Mouse (Mus musculus) gastrocnemius, postnatal 14 days (tissue): ENCODE results near the gene Spred1. TPM values are rescaled to one million over a fixed set of nuclear protein-coding genes. Genes with fewer than 3 reads are reported as not detected.

Experiments
- DNase-seq: peaks from one replicate; pipeline ENCODE4 v3.0.0; 2021; ENCODE audit warnings: mixed read lengths
- intact Hi-C: fragments of 180-260 bp; cut with DNase I; formaldehyde crosslinking; loops from one replicate; pipeline ENCODE4 v1.15.1; 2025; ENCODE audit warnings: low total_unique reads
- microRNA-seq, 2 experiments: library from miRNA; unstranded; fragments of <30 nt; microRNA quantifications; one replicate each; pipeline ENCODE4 v1.2.0; 2021
- total RNA-seq, 2 experiments: library from RNA; stranded (reverse); gene quantifications; 2 replicates each; pipeline ENCODE4 v1.2.3; 2021

The Spred1 gene
- total RNA-seq, 2 experiments from 2014 or later: 12.5 to 16.1 TPM

DNA sequence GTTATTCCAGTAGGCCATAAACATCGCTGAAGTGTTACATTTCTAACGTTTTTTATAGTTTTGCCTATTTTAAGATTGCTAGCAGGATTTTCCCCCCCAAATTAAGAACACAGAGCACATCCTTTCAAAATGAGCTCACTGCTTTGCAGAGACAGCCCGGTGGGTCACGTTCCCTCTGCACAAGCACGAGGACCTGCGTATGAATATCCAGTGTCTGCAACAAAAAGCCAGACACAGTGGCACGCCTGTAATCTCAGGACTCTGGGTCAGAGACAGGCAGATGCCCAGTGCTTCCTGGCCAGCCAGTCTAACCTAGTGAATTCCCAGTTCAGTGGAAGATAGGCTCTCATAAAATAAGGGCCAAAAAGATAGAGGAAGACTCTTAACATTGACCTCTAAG is 109.1 kb downstream of the Spred1 start:
- DNase-seq: no peak
- intact Hi-C loops: loop anchor here (5.0 kb wide), 2 partner anchors 48 to 333 kb away; no protein-coding TSS in a partner anchor

DNA sequence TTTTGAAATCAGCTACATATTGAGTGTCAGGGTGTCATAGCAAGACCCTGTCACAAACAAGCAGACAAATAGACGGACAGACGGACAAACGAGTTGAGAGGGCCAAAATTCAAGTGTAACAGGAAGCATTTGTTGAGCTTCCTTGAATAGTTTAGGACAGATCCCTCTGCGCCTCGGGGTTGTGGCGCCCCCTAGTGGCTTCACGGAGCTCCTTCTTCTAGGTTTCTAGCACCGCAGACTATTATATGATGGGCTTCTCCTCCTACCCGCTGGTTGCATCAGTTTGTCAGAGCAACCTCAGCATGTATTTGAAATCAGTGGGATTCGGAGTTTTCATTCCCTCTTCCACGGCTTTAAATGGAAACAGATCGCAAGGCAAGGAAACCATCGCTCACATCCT is 110.1 kb downstream of the Spred1 start:
- intact Hi-C loops: loop anchor here (5.0 kb wide), 2 partner anchors 49 to 334 kb away; no protein-coding TSS in a partner anchor
- DNase-seq: peak; percentile 87

Small RNA genes lying within 50 kb of the gene (microRNA-seq; reads per million reads assigned to microRNA genes)
- gene Mir674: 1,536 to 1,639 reads per million in 2 experiments

Other genes starting within 250 kb of the Spred1 start
- not detected for gene Tmco5, start 242.7 kb upstream of the Spred1 start, total RNA-seq
- gene Fam98b, start 128.4 kb downstream of the Spred1 start, total RNA-seq: 10 to 100 TPM; 16.0 to 19.5 TPM
- gene Rasgrp1, start 221.6 kb downstream of the Spred1 start, total RNA-seq: under 1 TPM; 0.24 to 0.59 TPM